Mouse (Mus musculus): ENCODE data around the gene Repin1. TPM values are rescaled to one million over a fixed set of nuclear protein-coding genes. Genes with fewer than 3 reads are reported as not detected.

Gene Repin1
- 10 to 100 TPM; 56.5 to 58.0 TPM for total RNA-seq (2021)
- long read RNA-seq, experiment 1, transcript Repin1-201 (3 exons, 3,145 nt) = major isoform, 17 of 57 reads
- long read RNA-seq, experiment 1, transcript Repin1-204 (3 exons, 3,057 nt) = minor isoform, 7 of 57 reads
- long read RNA-seq, experiment 1, partial matches to known transcripts = 12 of 57 reads
- long read RNA-seq, experiment 1, other reads (novel, unspliced or antisense) = 12 of 57 reads
- long read RNA-seq, experiment 2, transcript Repin1-206 (2 exons, 1,265 nt) = minor isoform, 5 of 47 reads
- long read RNA-seq, experiment 2, transcript Repin1-201 (3 exons, 3,145 nt) = minor isoform, 8 of 47 reads
- long read RNA-seq, experiment 2, transcript Repin1-205 (2 exons, 989 nt) = major isoform, 12 of 47 reads
- long read RNA-seq, experiment 2, partial matches to known transcripts = 6 of 47 reads
- long read RNA-seq, experiment 2, other reads (novel, unspliced or antisense) = 14 of 47 reads

- peak; percentile 93 to 96 for DNase-seq (ENCODE audit: extremely low spot score in 1 of 2, low spot score in 2 of 2)
- H3K27ac ChIP-seq = peak within 1 kb of the TSS; percentile 97
- intact Hi-C loops (cut with DNase I) = loop anchor here (2.0 kb wide), 2 partner anchors 39 kb away; partner anchors contain the start of gene Lrrc61
- peak within 1 kb of the TSS; percentile 75 for H3K4me3 ChIP-seq
- TF ChIP-seq CTCF (IDR thresholded peaks at IDR 0.05) = peak; percentile 58
Observed at GRCm38 (mm10) chr6:48593158-48594042, at the start of gene Repin1, which contains the start of gene Gm44965. Gene Repin1, plus strand, starts transcription at chr6:48593883. Gene Gm44965, plus strand, starts transcription at chr6:48593941.

GRCm38 (mm10) chr6:48545251-48545650 lies 48.4 kb upstream of the Repin1 start:
- DNase-seq (ENCODE audit: extremely low spot score in 1 of 2, low spot score in 2 of 2) = no peak
- H3K4me3 ChIP-seq = no peak overlapping the region
- no peak for TF ChIP-seq CTCF (IDR thresholded peaks at IDR 0.05)
- no peak overlapping the region for H3K27ac ChIP-seq
- intact Hi-C loops (cut with DNase I) = no loop called here

DNA sequence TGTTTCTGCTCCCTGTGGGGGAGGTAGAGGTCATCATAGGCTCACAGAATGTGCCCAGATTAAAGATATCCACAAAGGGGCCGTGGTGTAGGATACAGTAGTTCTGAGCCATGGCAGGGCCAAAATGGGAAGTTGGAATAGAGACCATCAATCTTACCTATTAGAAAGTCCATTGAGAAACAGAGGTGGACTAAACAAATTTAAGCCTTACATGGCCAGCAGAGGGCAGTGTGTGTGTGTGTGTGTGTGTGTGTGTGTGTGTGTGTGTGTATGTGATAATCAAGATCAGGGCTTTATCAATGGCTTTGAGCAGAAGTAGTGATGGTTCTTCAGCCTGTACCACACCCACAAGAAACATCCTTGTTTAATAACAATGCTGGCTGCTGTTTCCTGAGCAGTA lies 47.4 kb upstream of the Repin1 start:
- no peak overlapping the region for H3K4me3 ChIP-seq
- peak; percentile 29 for TF ChIP-seq CTCF (IDR thresholded peaks at IDR 0.05)
- no peak overlapping the region for H3K27ac ChIP-seq
- intact Hi-C loops (cut with DNase I) = no loop called here
- DNase-seq (ENCODE audit: extremely low spot score in 1 of 2, low spot score in 2 of 2) = no peak

- Histone ChIP-seq H3K4me3 (no peak overlapping the region), H3K27ac (no peak overlapping the region)
- intact Hi-C loops (cut with DNase I) = no loop called here
- no peak for TF ChIP-seq CTCF (IDR thresholded peaks at IDR 0.05)
- DNase-seq (ENCODE audit: extremely low spot score in 1 of 2, low spot score in 2 of 2) = no peak
Observed at GRCm38 (mm10) chr6:48546858-48547257, 46.8 kb upstream of the Repin1 start.

DNA sequence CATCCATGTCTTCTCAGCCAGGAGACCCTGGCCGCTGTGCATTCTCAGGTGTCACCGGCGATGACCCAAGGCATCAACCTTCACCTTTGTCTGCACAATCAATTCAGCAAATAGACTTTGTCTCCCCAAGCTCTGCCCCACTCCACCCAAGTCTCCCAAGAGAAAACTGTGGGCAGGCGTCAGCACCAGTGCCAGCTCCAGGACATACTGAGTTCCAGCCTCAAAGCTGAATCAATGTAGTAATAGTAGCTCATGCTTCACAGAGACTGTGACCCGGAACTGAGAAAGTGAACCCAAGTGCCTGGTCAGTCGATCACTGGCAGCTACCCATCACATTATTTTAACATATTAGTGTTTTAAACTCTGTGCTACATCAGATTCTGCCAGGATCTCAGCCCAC lies 45.4 kb upstream of the Repin1 start:
- no peak for DNase-seq (ENCODE audit: extremely low spot score in 1 of 2, low spot score in 2 of 2)
- intact Hi-C loops (cut with DNase I) = no loop called here
- TF ChIP-seq CTCF (IDR thresholded peaks at IDR 0.05) = no peak
- Histone ChIP-seq H3K27ac (no peak overlapping the region), H3K4me3 (no peak overlapping the region)

- no peak overlapping the region for H3K27ac ChIP-seq
- intact Hi-C loops (cut with DNase I) = no loop called here
- no peak overlapping the region for H3K4me3 ChIP-seq
- no peak for DNase-seq (ENCODE audit: extremely low spot score in 1 of 2, low spot score in 2 of 2)
- TF ChIP-seq CTCF (IDR thresholded peaks at IDR 0.05) = no peak
Observed at GRCm38 (mm10) chr6:48552918-48553317, 40.8 kb upstream of the Repin1 start.

DNA sequence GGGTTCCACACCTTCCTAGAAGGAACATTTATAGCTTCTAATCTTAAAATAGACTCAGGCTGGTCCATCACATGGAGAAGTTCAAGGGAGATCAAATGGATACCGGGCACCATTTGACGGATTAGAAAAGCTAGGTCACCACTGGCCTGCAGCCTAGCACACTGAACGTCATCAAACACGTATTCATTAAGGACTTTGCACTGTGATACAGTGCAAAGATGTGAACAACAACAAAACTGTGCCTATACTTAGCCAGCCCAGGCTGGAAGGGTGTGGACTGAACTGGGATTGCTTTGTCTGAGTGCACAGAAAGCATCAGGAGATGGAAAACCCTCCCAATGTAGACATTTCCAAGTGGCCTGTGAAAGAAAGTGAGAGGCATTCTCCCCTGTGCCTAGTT lies 39.9 kb upstream of the Repin1 start:
- Histone ChIP-seq H3K4me3 (peak overlapping the region; percentile 74), H3K27ac (peak overlapping the region; percentile 100)
- TF ChIP-seq CTCF (IDR thresholded peaks at IDR 0.05) = no peak
- intact Hi-C loops (cut with DNase I) = loop anchor here (1.0 to 2.0 kb wide), 3 partner anchors 17 to 73 kb away; partner anchors contain the start of genes AI854703 and Atp6v0e2
- DNase-seq (ENCODE audit: extremely low spot score in 1 of 2, low spot score in 2 of 2) = no peak

DNA sequence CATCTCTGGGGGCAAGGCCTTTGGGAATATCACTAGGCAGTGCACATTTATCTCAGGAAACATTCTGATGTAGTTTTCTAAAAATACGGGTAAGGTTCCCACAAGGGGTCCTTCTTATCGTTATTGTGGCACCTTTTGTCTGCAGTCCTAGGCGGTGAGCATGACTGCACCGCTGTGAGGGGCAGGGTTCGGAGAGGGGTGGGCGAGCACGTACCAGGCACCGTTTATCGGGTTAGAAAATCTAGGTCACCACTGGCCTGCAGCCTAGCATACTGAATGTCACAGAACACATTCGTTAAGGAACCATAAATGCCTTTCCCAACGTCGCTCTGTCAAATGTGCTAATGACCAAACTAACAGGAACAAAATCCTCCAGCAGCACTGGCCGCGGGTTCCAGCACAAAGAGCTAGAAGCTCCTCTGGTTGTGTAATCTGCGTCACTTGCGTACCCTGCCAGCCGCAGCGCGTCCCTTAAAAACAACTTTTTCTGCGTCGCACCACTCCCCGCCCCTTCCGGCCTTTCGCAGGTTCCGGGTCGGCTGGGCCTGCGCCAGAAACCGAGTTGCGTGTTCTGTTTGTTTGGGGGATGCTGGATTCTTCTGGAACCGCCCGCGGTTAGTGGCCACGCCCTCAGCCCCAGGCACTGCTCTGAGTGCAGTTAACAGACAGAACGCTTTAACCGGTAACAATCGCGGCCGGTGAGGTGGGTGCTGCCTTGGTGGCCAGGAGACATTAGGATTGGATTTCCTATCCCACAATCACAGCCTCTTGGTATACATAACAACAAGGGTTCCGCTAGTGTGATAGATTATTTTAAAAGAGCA lies 39.2 kb upstream of the Repin1 start, which contains the start of gene Lrrc61:
TSS of gene Lrrc61 (plus strand) at position 517 of the 824 bp plus-strand sequence.
- DNase-seq (ENCODE audit: extremely low spot score in 1 of 2, low spot score in 2 of 2) = peak; percentile 97 to 98
- TF ChIP-seq CTCF (IDR thresholded peaks at IDR 0.05) = no peak
- Histone ChIP-seq H3K27ac (peak within 1 kb of the TSS; percentile 100), H3K4me3 (peak within 1 kb of the TSS; percentile 74)
- intact Hi-C loops (cut with DNase I) = loop anchor here (1.0 to 2.0 kb wide), 3 partner anchors 17 to 72 kb away; partner anchors contain the start of genes AI854703 and Atp6v0e2

DNA sequence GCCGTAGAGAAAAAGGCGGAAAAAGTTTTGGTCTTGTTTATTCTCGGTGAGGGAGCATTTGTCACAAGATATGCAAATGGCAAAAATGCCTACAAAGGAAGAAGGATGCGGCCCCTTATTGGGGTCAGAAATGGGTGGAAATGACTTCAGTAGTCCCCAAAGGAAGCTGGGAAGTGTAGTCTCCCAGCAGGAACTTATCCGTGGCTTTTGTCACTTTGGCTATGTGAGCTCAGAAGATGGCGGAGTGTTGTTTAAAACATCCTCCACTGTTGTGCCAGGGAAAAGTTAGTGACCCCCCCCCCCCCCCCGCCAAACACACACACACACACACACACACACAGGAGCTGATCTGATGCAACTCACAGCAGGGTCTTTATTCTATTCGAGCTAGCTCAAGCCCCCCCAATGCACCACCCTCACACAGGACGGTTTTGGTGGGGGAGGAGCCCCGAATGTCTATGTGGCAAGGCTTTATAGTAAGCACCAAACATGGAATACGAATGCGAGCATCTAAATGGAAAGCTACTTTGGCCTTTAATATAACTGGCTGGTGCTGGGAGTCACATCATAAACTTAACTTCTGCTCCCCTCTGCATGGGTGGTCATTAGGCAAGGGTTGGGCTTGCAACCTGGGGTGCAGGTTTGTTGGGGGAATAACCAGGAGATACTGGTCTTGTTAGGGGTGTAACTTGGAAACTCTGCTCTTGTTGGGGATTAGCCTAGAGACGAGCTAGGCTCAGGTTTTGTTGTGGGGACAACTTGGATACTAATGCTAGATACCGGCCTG lies 38.4 kb upstream of the Repin1 start:
- Histone ChIP-seq H3K27ac (peak overlapping the region; percentile 100), H3K4me3 (peak overlapping the region; percentile 74)
- DNase-seq (ENCODE audit: extremely low spot score in 1 of 2, low spot score in 2 of 2) = peak; percentile 47 to 64
- TF ChIP-seq CTCF (IDR thresholded peaks at IDR 0.05) = no peak
- intact Hi-C loops (cut with DNase I) = loop anchor here (2.0 kb wide), 2 partner anchors 40 to 72 kb away; partner anchors contain the start of gene AI854703

DNA sequence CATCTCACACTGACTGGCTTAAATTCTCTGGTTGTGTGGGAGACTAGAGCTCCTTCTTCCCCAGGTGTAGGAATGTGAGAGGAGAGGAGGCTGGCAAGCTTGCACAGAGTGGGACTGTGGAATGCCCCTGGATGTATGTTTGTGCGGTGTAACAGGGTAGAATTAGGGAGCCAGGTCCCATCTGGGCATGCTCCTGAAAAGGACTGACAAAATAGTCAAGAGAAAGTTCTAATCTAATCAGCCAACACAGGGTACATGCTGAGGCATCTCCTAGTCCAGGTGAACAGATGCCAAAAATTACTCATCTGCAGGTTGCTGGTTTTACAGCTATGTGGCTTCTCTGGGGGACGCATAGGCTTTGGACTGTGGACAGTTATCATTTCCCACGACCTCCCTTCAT lies 37.7 kb upstream of the Repin1 start:
- DNase-seq (ENCODE audit: extremely low spot score in 1 of 2, low spot score in 2 of 2) = no peak
- intact Hi-C loops (cut with DNase I) = loop anchor here (2.0 kb wide), 2 partner anchors 39 to 71 kb away; partner anchors contain the start of gene AI854703
- TF ChIP-seq CTCF (IDR thresholded peaks at IDR 0.05) = no peak
- Histone ChIP-seq H3K27ac (no peak overlapping the region), H3K4me3 (no peak overlapping the region)

Data from left cerebral cortex, adult 2 months (tissue).